Mouse (Mus musculus): ENCODE results near the gene Dyrk2.
A peak's percentile ranks its signal among the peaks of the same experiment; 100 is the strongest.

Dyrk2 gene

GRCm38 (mm10) chr10:118870201-118870980, at the start of gene Dyrk2:
Gene Dyrk2 (minus strand): TSS chr10:118870209.
- DNase-seq (ENCODE audit: low spot score) = peak; percentile 26

- DNase-seq (ENCODE audit: low spot score) = no peak
These were observed 32.6 kb upstream of the Dyrk2 start for GRCm38 (mm10) chr10:118902625-118903024.

GRCm38 (mm10) chr10:118893645-118894044, 23.6 kb upstream of the Dyrk2 start:
- no peak for DNase-seq (ENCODE audit: low spot score)

GRCm38 (mm10) chr10:118884126-118884525, 14.1 kb upstream of the Dyrk2 start:
- no peak for DNase-seq (ENCODE audit: low spot score)

GRCm38 (mm10) chr10:118883317-118883716, 13.3 kb upstream of the Dyrk2 start:
- DNase-seq (ENCODE audit: low spot score) = no peak

GRCm38 (mm10) chr10:118882258-118882885, 12.4 kb upstream of the Dyrk2 start:
- DNase-seq (ENCODE audit: low spot score) = peak; percentile 64

GRCm38 (mm10) chr10:118880776-118881175, 10.8 kb upstream of the Dyrk2 start:
- no peak for DNase-seq (ENCODE audit: low spot score)

- DNase-seq (ENCODE audit: low spot score) = no peak
These were observed 2.2 kb upstream of the Dyrk2 start for GRCm38 (mm10) chr10:118872196-118872595.

- DNase-seq (ENCODE audit: low spot score) = peak; percentile 89
These were observed 413 bp downstream of the Dyrk2 start for GRCm38 (mm10) chr10:118869591-118870001.

GRCm38 (mm10) chr10:118868601-118869590, 1.1 kb downstream of the Dyrk2 start:
- DNase-seq (ENCODE audit: low spot score) = peak; percentile 75

GRCm38 (mm10) chr10:118867896-118868600, 2.0 kb downstream of the Dyrk2 start:
- DNase-seq (ENCODE audit: low spot score) = peak; percentile 43

- DNase-seq (ENCODE audit: low spot score) = peak; percentile 14
These were observed 2.6 kb downstream of the Dyrk2 start for GRCm38 (mm10) chr10:118867304-118867895.

GRCm38 (mm10) chr10:118864976-118865375, 5.0 kb downstream of the Dyrk2 start:
- DNase-seq (ENCODE audit: low spot score) = no peak

- no peak for DNase-seq (ENCODE audit: low spot score)
These were observed 6.4 kb downstream of the Dyrk2 start for GRCm38 (mm10) chr10:118863611-118864010.

GRCm38 (mm10) chr10:118862233-118862632, 7.8 kb downstream of the Dyrk2 start:
- DNase-seq (ENCODE audit: low spot score) = peak; percentile 35

GRCm38 (mm10) chr10:118861234-118862025, 8.6 kb downstream of the Dyrk2 start:
- peak; percentile 23 for DNase-seq (ENCODE audit: low spot score)

- no peak for DNase-seq (ENCODE audit: low spot score)
These were observed 10.4 kb downstream of the Dyrk2 start for GRCm38 (mm10) chr10:118859655-118860054.

GRCm38 (mm10) chr10:118854641-118855040, 15.4 kb downstream of the Dyrk2 start:
- no peak for DNase-seq (ENCODE audit: low spot score)

- no peak for DNase-seq (ENCODE audit: low spot score)
These were observed 17.5 kb downstream of the Dyrk2 start for GRCm38 (mm10) chr10:118852554-118852953.

GRCm38 (mm10) chr10:118848501-118848900, 21.5 kb downstream of the Dyrk2 start:
- DNase-seq (ENCODE audit: low spot score) = no peak

Data from lung, postnatal 25 days (tissue).